Mouse (Mus musculus) stomach, postnatal 0 days (tissue): ENCODE measurements around the gene Fanca. TPM values are rescaled to one million over a fixed set of nuclear protein-coding genes. Genes with fewer than 3 reads are reported as not detected.
"Not testable (repeated sequence)": the region's sequence is repeated elsewhere in the genome, so short reads cannot be mapped to it uniquely, and the experiment has no call there.

Source experiments
- ATAC-seq: fragments of 200-750 bp; cut with Nextera tagmentation; 2 replicates; pipeline ENCODE4 v1.8.0; 2017; ENCODE audit not compliant: low FRiP score, low TSS enrichment
- DNase-seq: peaks from one replicate; pipeline ENCODE4 v3.0.0-alpha.2; 2016; ENCODE audit warnings: low spot score
- H3K27ac ChIP-seq: fragments of 300-500 bp; sonication (generic); replicated peaks from 2 replicates; pipeline ENCODE4 v1.5.1; 2014; ENCODE audit warnings: mild to moderate bottlenecking, control low read depth
- H3K27me3 ChIP-seq: fragments of 300-500 bp; sonication (generic); 2 replicates; pipeline ENCODE4 v1.6.1; 2014; ENCODE audit warnings: low read length; ENCODE audit not compliant: control insufficient read depth, insufficient read depth
- H3K36me3 ChIP-seq: fragments of 300-500 bp; sonication (generic); 2 replicates; pipeline ENCODE4 v1.6.1; 2014; ENCODE audit warnings: low read length, mixed read lengths; ENCODE audit not compliant: control insufficient read depth, insufficient read depth
- H3K4me1 ChIP-seq: fragments of 300-500 bp; sonication (generic); replicated peaks from 2 replicates; pipeline ENCODE4 v1.6.1; 2014; ENCODE audit warnings: antibody characterized with exemption; ENCODE audit not compliant: control insufficient read depth, insufficient read depth
- H3K4me2 ChIP-seq: fragments of 300-500 bp; sonication (generic); replicated peaks from 2 replicates; pipeline ENCODE4 v1.6.1; 2014; ENCODE audit warnings: low read depth, mild to moderate bottlenecking, control low read depth, moderate library complexity
- H3K4me3 ChIP-seq: fragments of 300-500 bp; sonication (generic); 2 replicates; pipeline ENCODE4 v1.5.1; 2014; ENCODE audit warnings: low read depth, low read length, control low read depth
- H3K9ac ChIP-seq: fragments of 300-500 bp; sonication (generic); 2 replicates; pipeline ENCODE4 v1.6.1; 2014; ENCODE audit warnings: mild to moderate bottlenecking, low read length, control low read depth, mixed read lengths
- H3K9me3 ChIP-seq: fragments of 300-500 bp; sonication (generic); 2 replicates; pipeline ENCODE4 v1.6.1; 2016; ENCODE audit warnings: low read length; ENCODE audit not compliant: control insufficient read depth
- CTCF ChIP-seq: IDR thresholded peaks from 2 replicates; pipeline ENCODE4 v1.5.1; 2016; ENCODE audit warnings: antibody characterized with exemption, low read depth, mild to moderate bottlenecking, moderate library complexity
- EP300 ChIP-seq: optimal IDR thresholded peaks from 2 replicates; pipeline ENCODE3; 2016; ENCODE audit warnings: antibody characterized with exemption
- WGBS: fragments of 180-500 bp; shearing (Covaris S2); extraction: QIAGEN DNeasy Blood & Tissue Kit; methylation state at CpG from one replicate; pipeline ENCODE4 v1.1.7; 2014; 5-methylcytosine and 5-hydroxymethylcytosine counted together
- polyA plus RNA-seq: library from polyadenylated mRNA; unstranded; fragments of >200 nt; fragmentation: Nextera tagmentation; extraction: Ambion mirVana; gene quantifications from 2 replicates; pipeline ENCODE4 v1.2.1, GENCODE M21; 2015

The Fanca gene
- polyA plus RNA-seq, 1 experiment from 2014 or later, result 5.3 TPM

- Histone ChIP-seq H3K4me1 (peaks cover 6% of the 10 kb centered on the region), H3K27ac (no peak overlapping the region), H3K9ac (no peak overlapping the region), H3K36me3 (peaks cover 7% of the 10 kb centered on the region; the same call in 1 of the 2 replicates), H3K27me3 (no peaks in the 10 kb centered on the region), H3K4me3 (no peak overlapping the region), H3K9me3 (no peaks in the 10 kb centered on the region), H3K4me2 (no peak overlapping the region)
- peak; percentile 59 for TF ChIP-seq CTCF
- no peak for TF ChIP-seq EP300
- DNase-seq (no peak), ATAC-seq (no peak)
- 52% methylated on average over 5 of the region's 5 CpGs for WGBS
Observed at GRCm38 (mm10) chr8:123231742-123232141, 86.6 kb downstream of the Fanca start.

- WGBS, result 81% methylated on average over 11 of the region's 11 CpGs
- not testable (repeated sequence) for H3K4me3 ChIP-seq, H3K4me2 ChIP-seq, H3K9me3 ChIP-seq, DNase-seq, H3K36me3 ChIP-seq, H3K27me3 ChIP-seq, ATAC-seq, H3K27ac ChIP-seq, H3K9ac ChIP-seq, H3K4me1 ChIP-seq
Observed at GRCm38 (mm10) chr8:123230326-123230725, 88.0 kb downstream of the Fanca start.

GRCm38 (mm10) chr8:123228416-123228815 lies 90.0 kb downstream of the Fanca start:
- DNase-seq, result no peak
- Histone ChIP-seq H3K9me3 (no peaks in the 10 kb centered on the region), H3K4me2 (no peak overlapping the region), H3K4me1 (peaks cover 4% of the 10 kb centered on the region; the same call in 1 of the 2 replicates), H3K27ac (no peak overlapping the region), H3K9ac (no peak overlapping the region), H3K4me3 (no peak overlapping the region), H3K36me3 (peaks cover 7% of the 10 kb centered on the region; the same call in 1 of the 2 replicates), H3K27me3 (no peaks in the 10 kb centered on the region)
- WGBS, result 100% methylated on average over 1 of the region's 1 CpGs
- ATAC-seq, result no peak
- TF ChIP-seq EP300 (no peak), CTCF (no peak)

- ATAC-seq (peak; percentile 90), DNase-seq (peak; percentile 95)
- TF ChIP-seq EP300 (no peak), CTCF (peak; percentile 32; the same call in 1 of the 2 replicates)
- 2% methylated on average over 57 of the region's 59 CpGs for WGBS
- Histone ChIP-seq H3K27ac (peak within 1 kb of the TSS; percentile 81), H3K4me2 (peak within 1 kb of the TSS; percentile 80), H3K4me1 (peaks cover 4% of the 10 kb centered on the region; the same call in 1 of the 2 replicates), H3K27me3 (no peaks in the 10 kb centered on the region), H3K9ac (peak within 1 kb of the TSS; percentile 84), H3K36me3 (peaks cover 7% of the 10 kb centered on the region; the same call in 1 of the 2 replicates), H3K4me3 (peak within 1 kb of the TSS; percentile 80), H3K9me3 (no peaks in the 10 kb centered on the region)
Observed at GRCm38 (mm10) chr8:123224278-123225266, 93.8 kb downstream of the Fanca start, which contains the start of gene Cdk10. Cdk10 (plus strand) TSS chr8:123224842.

GRCm38 (mm10) chr8:123220917-123221316 lies 97.5 kb downstream of the Fanca start:
- DNase-seq, result no peak
- Histone ChIP-seq H3K9me3 (no peaks in the 10 kb centered on the region), H3K27ac (no peak overlapping the region), H3K4me2 (no peak overlapping the region), H3K4me1 (peaks cover 4% of the 10 kb centered on the region; the same call in 1 of the 2 replicates), H3K27me3 (no peaks in the 10 kb centered on the region), H3K9ac (no peak overlapping the region), H3K4me3 (no peak overlapping the region), H3K36me3 (no peaks in the 10 kb centered on the region)
- 48% methylated on average over 1 of the region's 1 CpGs for WGBS
- no peak for ATAC-seq
- TF ChIP-seq CTCF (no peak), EP300 (no peak)

Other genes starting within 250 kb of the Fanca start
- 1,460 and 1,506 TPM in 2 replicates for gene Rpl13, start 216.2 kb downstream of the Fanca start, polyA plus RNA-seq
- 1.4 TPM in 2 replicates for gene Cpne7, start 201.2 kb downstream of the Fanca start, polyA plus RNA-seq
- gene Sult5a1, start 160.3 kb downstream of the Fanca start, polyA plus RNA-seq, result 7.8 and 9.3 TPM in 2 replicates
- 10.0 and 13.6 TPM in 2 replicates for gene Dpep1, start 132.3 kb downstream of the Fanca start, polyA plus RNA-seq
- 153 and 157 TPM in 2 replicates for gene Chmp1a, start 105.8 kb downstream of the Fanca start, polyA plus RNA-seq
- gene Spata33, start 105.7 kb downstream of the Fanca start, polyA plus RNA-seq, result 0.91 and 0.94 TPM in 2 replicates
- 16.1 and 16.7 TPM in 2 replicates for gene Cdk10, start 93.7 kb downstream of the Fanca start, polyA plus RNA-seq
- gene Spata2l, start 82.3 kb downstream of the Fanca start, polyA plus RNA-seq, result 3.1 and 3.6 TPM in 2 replicates
- 7.8 and 8.3 TPM in 2 replicates for gene Zfp276, start 64.4 kb downstream of the Fanca start, polyA plus RNA-seq
- gene Vps9d1, start 64.2 kb downstream of the Fanca start, polyA plus RNA-seq, result 10.3 and 11.2 TPM in 2 replicates
- gene Spire2, start 14.1 kb upstream of the Fanca start, polyA plus RNA-seq, result 12.4 and 13.1 TPM in 2 replicates
- gene Tcf25, start 55.2 kb upstream of the Fanca start, polyA plus RNA-seq, result 133 and 146 TPM in 2 replicates
- gene Mc1r, start 88.5 kb upstream of the Fanca start, polyA plus RNA-seq, result 0.05 TPM in 1 of 2 replicates, not detected in the other
- gene Tubb3, start 92.8 kb upstream of the Fanca start, polyA plus RNA-seq, result 24.4 and 24.7 TPM in 2 replicates
- 20.6 and 22.5 TPM in 2 replicates for gene Def8, start 105.0 kb upstream of the Fanca start, polyA plus RNA-seq
- 28.1 and 28.4 TPM in 2 replicates for gene Afg3l1, start 159.3 kb upstream of the Fanca start, polyA plus RNA-seq
- 0.89 and 1.4 TPM in 2 replicates for gene Dbndd1, start 196.9 kb upstream of the Fanca start, polyA plus RNA-seq
- gene Gas8, start 200.3 kb upstream of the Fanca start, polyA plus RNA-seq, result 10.6 and 11.3 TPM in 2 replicates